Mouse (Mus musculus) embryonic facial prominence, embryonic 14.5 days (tissue): ENCODE results near the gene Angptl6. TPM values are rescaled to one million over a fixed set of nuclear protein-coding genes. Genes with fewer than 3 reads are reported as not detected.

ENCODE experiments used
- ATAC-seq: fragments of 200-750 bp; cut with Nextera tagmentation; 2 replicates; pipeline ENCODE4 v1.8.0; 2017; ENCODE audit warnings: low read depth, moderate number of reproducible peaks, moderate TSS enrichment
- DNase-seq: peaks from one replicate; pipeline ENCODE4 v3.0.0-alpha.2; 2015; ENCODE audit warnings: low spot score
- H3K27ac ChIP-seq: fragments of 300-500 bp; sonication (generic); replicated peaks from 2 replicates; pipeline ENCODE4 v1.5.1; 2014; ENCODE audit warnings: low read depth, mild to moderate bottlenecking, low read length, moderate library complexity
- H3K27me3 ChIP-seq: fragments of 300-500 bp; sonication (generic); replicated peaks from 2 replicates; pipeline ENCODE4 v1.6.1; 2014; ENCODE audit warnings: low read length; ENCODE audit not compliant: control insufficient read depth, insufficient read depth
- H3K36me3 ChIP-seq: fragments of 300-500 bp; sonication (generic); 2 replicates; pipeline ENCODE4 v1.6.1; 2014; ENCODE audit warnings: low read length, mixed read lengths; ENCODE audit not compliant: control insufficient read depth, insufficient read depth
- H3K4me1 ChIP-seq: fragments of 300-500 bp; sonication (generic); 2 replicates; pipeline ENCODE4 v1.6.1; 2014; ENCODE audit warnings: antibody characterized with exemption, low read length; ENCODE audit not compliant: control insufficient read depth, insufficient read depth
- H3K4me2 ChIP-seq: fragments of 300-500 bp; sonication (generic); 2 replicates; pipeline ENCODE4 v1.6.1; 2014; ENCODE audit warnings: low read depth, mild to moderate bottlenecking, low read length, moderate library complexity, mixed read lengths
- H3K4me3 ChIP-seq: fragments of 300-500 bp; sonication (generic); 2 replicates; pipeline ENCODE4 v1.5.1; 2014; ENCODE audit warnings: low read depth, mild to moderate bottlenecking, low read length
- H3K9ac ChIP-seq: fragments of 300-500 bp; sonication (generic); 2 replicates; pipeline ENCODE4 v1.6.1; 2014; ENCODE audit warnings: low read depth, mild to moderate bottlenecking, low read length, moderate library complexity, mixed read lengths
- H3K9me3 ChIP-seq: fragments of 300-500 bp; sonication (generic); 2 replicates; pipeline ENCODE4 v1.6.1; 2016; ENCODE audit warnings: low read length; ENCODE audit not compliant: control insufficient read depth
- WGBS: fragments of 180-500 bp; shearing (Covaris S2); extraction: QIAGEN DNeasy Blood & Tissue Kit; methylation state at CpG from one replicate; pipeline ENCODE4 v1.1.7; 2014; 5-methylcytosine and 5-hydroxymethylcytosine counted together
- polyA plus RNA-seq: library from polyadenylated mRNA; unstranded; fragments of >200 nt; fragmentation: Nextera tagmentation; extraction: Ambion mirVana; gene quantifications from 2 replicates; pipeline ENCODE4 v1.2.1, GENCODE M21; 2014

The Angptl6 gene
- 3.4 and 4.2 TPM in 2 replicates for polyA plus RNA-seq

DNA sequence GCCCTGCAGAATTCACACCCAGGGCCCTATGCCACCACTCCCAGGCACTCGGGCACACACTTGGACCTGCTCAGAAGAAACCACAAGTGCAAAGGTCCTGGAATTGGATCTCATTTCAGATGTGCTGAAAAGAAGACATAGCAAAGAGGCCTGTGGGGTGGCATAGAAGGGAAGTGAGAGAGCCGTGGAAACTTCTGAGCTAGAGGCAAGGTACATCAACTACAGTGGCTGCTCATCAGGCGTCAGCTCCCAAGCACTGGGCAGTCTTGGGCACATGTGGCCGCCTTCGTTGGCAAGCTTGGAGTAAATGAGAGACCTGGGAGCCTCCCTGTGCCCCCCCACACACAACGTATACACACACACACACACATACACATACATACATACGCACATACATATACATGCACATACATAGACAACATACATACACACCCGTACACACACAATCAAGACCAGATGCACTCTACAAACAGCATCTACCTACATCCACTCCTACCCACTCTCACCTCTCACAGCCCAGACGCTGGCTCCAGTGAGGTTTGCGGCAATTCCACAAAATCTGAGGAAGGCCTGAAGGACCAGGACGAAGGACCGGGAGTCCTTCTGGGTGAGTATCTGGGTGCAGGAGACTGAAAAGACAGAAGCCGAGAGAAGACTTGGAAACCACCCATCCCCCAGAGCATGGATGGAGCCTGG is at the start of gene Angptl6:
TSS of gene Angptl6 (minus strand) at position 631 of the 696 bp plus-strand sequence.
- Histone ChIP-seq H3K27ac (peak within 1 kb of the TSS; percentile 94), H3K4me2 (peak within 1 kb of the TSS; percentile 85), H3K27me3 (no peaks in the 10 kb centered on the region), H3K9ac (peak within 1 kb of the TSS; percentile 76), H3K36me3 (no peaks in the 10 kb centered on the region), H3K4me3 (peak within 1 kb of the TSS; percentile 49), H3K9me3 (no peaks in the 10 kb centered on the region), H3K4me1 (no peaks in the 10 kb centered on the region)
- 91% methylated on average over 12 of the region's 13 CpGs for WGBS
- ATAC-seq (no peak), DNase-seq (no peak)

GRCm38 (mm10) chr9:20923258-20923657 is 43.7 kb upstream of the Angptl6 start:
- 98% methylated on average over 3 of the region's 3 CpGs for WGBS
- DNase-seq (no peak), ATAC-seq (no peak)
- no peaks in the 10 kb centered on the region for H3K9me3 ChIP-seq
- no peaks in the 10 kb centered on the region for H3K27me3 ChIP-seq
- H3K9ac ChIP-seq = no peak overlapping the region
- peaks cover 100% of the 10 kb centered on the region for H3K36me3 ChIP-seq
- H3K4me1 ChIP-seq = no peaks in the 10 kb centered on the region
- no peak overlapping the region for H3K4me3 ChIP-seq
- H3K27ac ChIP-seq = no peak overlapping the region
- H3K4me2 ChIP-seq = no peak overlapping the region

- Histone ChIP-seq H3K9ac (no peak overlapping the region), H3K4me2 (no peak overlapping the region), H3K27ac (no peak overlapping the region), H3K4me3 (no peak overlapping the region), H3K27me3 (no peaks in the 10 kb centered on the region), H3K9me3 (no peaks in the 10 kb centered on the region), H3K4me1 (no peaks in the 10 kb centered on the region), H3K36me3 (peaks cover 100% of the 10 kb centered on the region)
- DNase-seq (no peak), ATAC-seq (no peak)
- WGBS = 85% methylated on average over 4 of the region's 4 CpGs
These were observed 36.6 kb upstream of the Angptl6 start for GRCm38 (mm10) chr9:20916160-20916559.

- H3K4me3 ChIP-seq = no peak overlapping the region
- H3K27me3 ChIP-seq = no peaks in the 10 kb centered on the region
- no peak overlapping the region for H3K4me2 ChIP-seq
- no peak overlapping the region for H3K9ac ChIP-seq
- H3K36me3 ChIP-seq = peaks cover 99% of the 10 kb centered on the region
- H3K9me3 ChIP-seq = no peaks in the 10 kb centered on the region
- H3K27ac ChIP-seq = no peak overlapping the region
- WGBS = 92% methylated on average over 9 of the region's 9 CpGs
- ATAC-seq (no peak), DNase-seq (no peak)
- no peaks in the 10 kb centered on the region for H3K4me1 ChIP-seq
These were observed 30.4 kb upstream of the Angptl6 start for GRCm38 (mm10) chr9:20909948-20910347.

GRCm38 (mm10) chr9:20902174-20902491 is 22.6 kb upstream of the Angptl6 start:
- 36% methylated on average over 6 of the region's 6 CpGs for WGBS
- ATAC-seq (no peak), DNase-seq (no peak)

DNA sequence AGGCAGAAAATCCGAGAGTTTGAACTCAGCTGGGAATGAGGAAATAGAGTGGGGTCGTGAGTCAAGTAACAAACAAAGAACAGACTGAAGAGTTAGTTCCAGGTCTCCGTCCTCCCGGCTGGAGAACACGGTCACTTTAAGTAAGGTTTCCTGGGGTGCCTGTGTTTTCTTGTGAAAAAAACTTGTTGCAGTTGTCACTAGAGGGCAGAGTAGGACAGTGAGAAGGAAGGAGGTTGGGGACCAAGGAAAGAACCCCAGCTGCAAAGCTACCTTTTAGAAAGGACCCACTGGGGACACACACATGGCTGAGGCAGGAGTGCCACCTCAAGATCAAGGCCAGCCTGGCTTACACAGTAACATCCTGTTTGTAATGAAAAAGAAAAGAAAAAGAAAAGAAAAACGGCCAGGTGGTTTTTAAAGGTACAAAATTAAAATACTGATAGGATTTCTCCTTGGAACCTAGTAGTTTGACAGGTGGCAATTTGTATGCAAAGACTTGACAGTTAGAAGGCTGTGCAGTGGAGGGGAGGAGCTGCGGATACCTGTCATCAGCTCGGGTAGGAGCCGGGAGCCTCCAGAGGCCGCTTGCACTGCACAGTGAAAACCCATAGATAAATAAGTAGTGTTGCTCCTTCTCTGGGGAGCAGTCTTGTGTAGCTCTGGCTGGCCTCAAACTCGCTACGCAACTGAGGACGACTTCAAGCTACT is 22.1 kb upstream of the Angptl6 start:
- H3K27me3 ChIP-seq = no peaks in the 10 kb centered on the region
- DNase-seq = peak; percentile 60
- ATAC-seq = 0 out of 2 replicates have a peak, but pooled peaks have one; percentile 6
- no peak overlapping the region for H3K4me2 ChIP-seq
- no peak overlapping the region for H3K9ac ChIP-seq
- H3K4me3 ChIP-seq = no peak overlapping the region
- peaks cover 7% of the 10 kb centered on the region; the same call in 1 of the 2 replicates for H3K4me1 ChIP-seq
- H3K9me3 ChIP-seq = no peaks in the 10 kb centered on the region
- no peak overlapping the region for H3K27ac ChIP-seq
- H3K36me3 ChIP-seq = peaks cover 24% of the 10 kb centered on the region
- WGBS = 11% methylated on average over 13 of the region's 13 CpGs

More at GRCm38 (mm10) chr9:20902174-20902491, 22.6 kb upstream of the Angptl6 start:
- H3K4me2 ChIP-seq = no peak overlapping the region
- no peak overlapping the region for H3K27ac ChIP-seq
- peaks cover 27% of the 10 kb centered on the region for H3K36me3 ChIP-seq
- H3K4me3 ChIP-seq = no peak overlapping the region
- no peaks in the 10 kb centered on the region for H3K27me3 ChIP-seq
- no peak overlapping the region for H3K9ac ChIP-seq
- no peaks in the 10 kb centered on the region for H3K9me3 ChIP-seq
- H3K4me1 ChIP-seq = peaks cover 6% of the 10 kb centered on the region; the same call in 1 of the 2 replicates

GRCm38 (mm10) chr9:20898511-20899073 is 19.1 kb upstream of the Angptl6 start, which contains the start of gene Eif3g:
Eif3g (minus strand) TSS chr9:20898623.
- Histone ChIP-seq H3K36me3 (peaks cover 33% of the 10 kb centered on the region), H3K4me3 (peak within 1 kb of the TSS; percentile 93), H3K27ac (0 out of 2 replicates have a peak within 1 kb of the TSS, but pooled peaks have one; percentile 40), H3K9ac (peak within 1 kb of the TSS; percentile 96), H3K4me1 (peaks cover 7% of the 10 kb centered on the region; the same call in 1 of the 2 replicates), H3K27me3 (no peaks in the 10 kb centered on the region), H3K9me3 (no peaks in the 10 kb centered on the region), H3K4me2 (peak within 1 kb of the TSS; percentile 67)
- 4% methylated on average over 34 of the region's 34 CpGs for WGBS
- ATAC-seq (peak; percentile 90), DNase-seq (peak; percentile 94)

DNA sequence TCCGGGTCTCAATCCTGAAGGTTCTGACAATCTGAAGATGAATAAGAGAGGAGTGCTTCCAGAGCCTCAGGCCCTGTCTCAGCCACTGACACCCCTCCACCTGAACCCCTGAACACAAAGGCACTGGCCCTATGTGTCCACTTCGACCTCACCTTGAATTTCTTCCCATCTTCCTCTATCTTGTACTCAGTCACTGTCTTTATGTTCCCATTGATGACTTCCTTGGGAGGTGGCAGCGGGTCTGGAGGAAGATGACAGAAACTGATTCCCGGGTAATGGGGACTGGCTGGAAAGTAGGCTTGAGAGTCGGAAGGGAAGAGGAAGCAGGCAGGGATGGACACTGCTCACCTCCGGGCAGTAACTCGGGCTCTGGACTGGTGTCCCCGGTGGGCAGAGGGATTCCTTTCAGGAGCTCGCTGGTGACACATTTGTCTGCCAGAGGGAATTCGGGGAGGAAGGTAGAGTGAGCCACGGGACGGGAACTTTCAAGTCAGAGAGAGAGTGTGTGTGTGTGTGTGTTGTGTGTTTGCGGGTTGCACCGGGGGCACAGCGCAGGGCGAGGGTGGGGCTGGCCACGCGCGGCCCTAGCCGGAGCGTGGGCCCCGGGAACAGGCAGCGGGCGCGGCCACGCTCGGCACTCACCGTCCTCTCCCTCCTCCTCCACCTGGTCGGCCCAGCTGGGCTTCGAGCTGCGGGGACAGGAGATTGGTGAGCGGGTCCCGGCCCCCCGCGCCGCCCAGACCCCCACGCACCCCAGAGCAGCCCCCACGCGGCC is 18.4 kb upstream of the Angptl6 start:
- Histone ChIP-seq H3K27ac (0 out of 2 replicates have a peak overlapping the region, but pooled peaks have one; percentile 40), H3K9me3 (no peaks in the 10 kb centered on the region), H3K9ac (peak overlapping the region; percentile 96), H3K4me2 (peak overlapping the region; percentile 67), H3K27me3 (no peaks in the 10 kb centered on the region), H3K4me3 (peak overlapping the region; percentile 93), H3K36me3 (peaks cover 39% of the 10 kb centered on the region), H3K4me1 (peaks cover 7% of the 10 kb centered on the region; the same call in 1 of the 2 replicates)
- 6% methylated on average over 20 of the region's 39 CpGs for WGBS
- ATAC-seq = peak; percentile 42
- DNase-seq = no peak
